Mouse (Mus musculus) forebrain, embryonic 11.5 days (tissue): ENCODE measurements around the gene Cops2. TPM values are rescaled to one million over a fixed set of nuclear protein-coding genes. Genes with fewer than 3 reads are reported as not detected.

Experiments used
- ATAC-seq: fragments of 200-750 bp; cut with Nextera tagmentation; replicated peaks from 2 replicates; pipeline ENCODE4 v1.8.0; 2017; ENCODE audit warnings: moderate TSS enrichment; ENCODE audit not compliant: low FRiP score
- DNase-seq: peaks from one replicate; pipeline ENCODE4 v3.0.0-alpha.2; 2017; ENCODE audit warnings: low spot score
- H3K27ac ChIP-seq: fragments of 300-500 bp; sonication (generic); 2 replicates; pipeline ENCODE4 v1.5.1; 2014; ENCODE audit warnings: low read depth, low read length
- H3K27me3 ChIP-seq: fragments of 300-500 bp; sonication (generic); 2 replicates; pipeline ENCODE4 v1.6.1; 2014; ENCODE audit warnings: mild to moderate bottlenecking, low read length, mixed read lengths; ENCODE audit not compliant: control insufficient read depth, insufficient read depth
- H3K36me3 ChIP-seq: fragments of 300-500 bp; sonication (generic); 2 replicates; pipeline ENCODE4 v1.6.1; 2014; ENCODE audit warnings: mild to moderate bottlenecking, low read length, moderate library complexity, mixed read lengths; ENCODE audit not compliant: control insufficient read depth, insufficient read depth
- H3K4me1 ChIP-seq: fragments of 300-500 bp; sonication (generic); replicated peaks from 2 replicates; pipeline ENCODE4 v1.6.1; 2014; ENCODE audit warnings: low read length, mixed read lengths; ENCODE audit not compliant: control insufficient read depth, insufficient read depth
- H3K4me2 ChIP-seq: fragments of 300-500 bp; sonication (generic); 2 replicates; pipeline ENCODE4 v1.6.1; 2014; ENCODE audit warnings: low read depth, mild to moderate bottlenecking, low read length, moderate library complexity, mixed read lengths; ENCODE audit not compliant: severe bottlenecking
- H3K4me3 ChIP-seq: fragments of 300-500 bp; sonication (generic); 2 replicates; pipeline ENCODE4 v1.5.1; 2014; ENCODE audit warnings: low read depth, low read length
- H3K9ac ChIP-seq: fragments of 300-500 bp; sonication (generic); 2 replicates; pipeline ENCODE4 v1.6.1; 2014; ENCODE audit warnings: low read length
- H3K9me3 ChIP-seq: fragments of 300-500 bp; sonication (generic); 2 replicates; pipeline ENCODE4 v1.6.1; 2016; ENCODE audit warnings: low read length, mixed read lengths; ENCODE audit not compliant: control insufficient read depth
- WGBS: fragments of 180-500 bp; shearing (Covaris S2); extraction: QIAGEN DNeasy Blood & Tissue Kit; methylation state at CpG from one replicate; pipeline ENCODE4 v1.1.7; 2014; 5-methylcytosine and 5-hydroxymethylcytosine counted together
- polyA plus RNA-seq: library from polyadenylated mRNA; unstranded; fragments of >200 nt; fragmentation: Nextera tagmentation; extraction: Ambion mirVana; gene quantifications from 2 replicates; pipeline ENCODE4 v1.2.1, GENCODE M21; 2014

The Cops2 gene
- polyA plus RNA-seq, 1 experiment from 2014 or later = 102 TPM

- no peak overlapping the region for H3K4me3 ChIP-seq
- DNase-seq (no peak), ATAC-seq (no peak)
- H3K4me1 ChIP-seq = no peaks in the 10 kb centered on the region
- no peak overlapping the region for H3K27ac ChIP-seq
- H3K4me2 ChIP-seq = no peak overlapping the region
- H3K36me3 ChIP-seq = no peaks in the 10 kb centered on the region
- WGBS = 74% methylated on average over 7 of the region's 7 CpGs
- H3K9ac ChIP-seq = no peak overlapping the region
- no peaks in the 10 kb centered on the region for H3K9me3 ChIP-seq
- no peaks in the 10 kb centered on the region for H3K27me3 ChIP-seq
Observed at GRCm38 (mm10) chr2:125791485-125791885, 67.5 kb downstream of the Cops2 start.

- DNase-seq (no peak), ATAC-seq (no peak)
- H3K9me3 ChIP-seq = no peaks in the 10 kb centered on the region
- H3K27me3 ChIP-seq = no peaks in the 10 kb centered on the region
- H3K27ac ChIP-seq = no peak overlapping the region
- no peak overlapping the region for H3K4me2 ChIP-seq
- H3K9ac ChIP-seq = no peak overlapping the region
- WGBS = 93% methylated on average over 4 of the region's 4 CpGs
- no peaks in the 10 kb centered on the region for H3K4me1 ChIP-seq
- no peaks in the 10 kb centered on the region for H3K36me3 ChIP-seq
- no peak overlapping the region for H3K4me3 ChIP-seq
Observed at GRCm38 (mm10) chr2:125790242-125790641, 68.7 kb downstream of the Cops2 start.

GRCm38 (mm10) chr2:125789265-125789664 lies 69.7 kb downstream of the Cops2 start:
- Histone ChIP-seq H3K27me3 (no peaks in the 10 kb centered on the region), H3K27ac (no peak overlapping the region), H3K4me3 (no peak overlapping the region), H3K9ac (no peak overlapping the region), H3K9me3 (no peaks in the 10 kb centered on the region), H3K36me3 (no peaks in the 10 kb centered on the region), H3K4me1 (no peaks in the 10 kb centered on the region), H3K4me2 (no peak overlapping the region)
- DNase-seq (no peak), ATAC-seq (no peak)
- WGBS = 69% methylated on average over 5 of the region's 5 CpGs

- H3K9ac ChIP-seq = no peak overlapping the region
- H3K4me2 ChIP-seq = no peak overlapping the region
- H3K36me3 ChIP-seq = no peaks in the 10 kb centered on the region
- no peaks in the 10 kb centered on the region for H3K27me3 ChIP-seq
- DNase-seq = no peak
- H3K27ac ChIP-seq = no peak overlapping the region
- H3K4me3 ChIP-seq = no peak overlapping the region
- WGBS = 85% methylated on average over 3 of the region's 3 CpGs
- no peaks in the 10 kb centered on the region for H3K9me3 ChIP-seq
- ATAC-seq = no peak
- no peaks in the 10 kb centered on the region for H3K4me1 ChIP-seq
Observed at GRCm38 (mm10) chr2:125788785-125789184, 70.2 kb downstream of the Cops2 start.

- H3K9me3 ChIP-seq = no peaks in the 10 kb centered on the region
- no peaks in the 10 kb centered on the region for H3K4me1 ChIP-seq
- H3K36me3 ChIP-seq = no peaks in the 10 kb centered on the region
- no peak overlapping the region for H3K9ac ChIP-seq
- DNase-seq (no peak), ATAC-seq (no peak)
- no peaks in the 10 kb centered on the region for H3K27me3 ChIP-seq
- no peak overlapping the region for H3K4me2 ChIP-seq
- no peak overlapping the region for H3K27ac ChIP-seq
- H3K4me3 ChIP-seq = no peak overlapping the region
Observed at GRCm38 (mm10) chr2:125788351-125788750, 70.6 kb downstream of the Cops2 start.

- H3K9ac ChIP-seq = no peak overlapping the region
- no peak for DNase-seq
- H3K4me3 ChIP-seq = no peak overlapping the region
- H3K27me3 ChIP-seq = no peaks in the 10 kb centered on the region
- no peak for ATAC-seq
- no peak overlapping the region for H3K4me2 ChIP-seq
- H3K27ac ChIP-seq = no peak overlapping the region
- no peaks in the 10 kb centered on the region for H3K9me3 ChIP-seq
- WGBS = 71% methylated on average over 4 of the region's 4 CpGs
- 0 out of 2 replicates have a peak, but pooled peaks cover 2% of the 10 kb centered on the region for H3K4me1 ChIP-seq
- H3K36me3 ChIP-seq = no peaks in the 10 kb centered on the region
Observed at GRCm38 (mm10) chr2:125785021-125785420, 73.9 kb downstream of the Cops2 start.

- Histone ChIP-seq H3K4me2 (no peak overlapping the region), H3K27me3 (no peaks in the 10 kb centered on the region), H3K9me3 (no peaks in the 10 kb centered on the region), H3K27ac (no peak overlapping the region), H3K36me3 (no peaks in the 10 kb centered on the region), H3K4me3 (no peak overlapping the region), H3K4me1 (0 out of 2 replicates have a peak, but pooled peaks cover 2% of the 10 kb centered on the region), H3K9ac (no peak overlapping the region)
- WGBS = 74% methylated on average over 4 of the region's 4 CpGs
- ATAC-seq (no peak), DNase-seq (no peak)
Observed at GRCm38 (mm10) chr2:125784392-125784791, 74.5 kb downstream of the Cops2 start.

GRCm38 (mm10) chr2:125783868-125784267 lies 75.1 kb downstream of the Cops2 start:
- no peak for ATAC-seq
- WGBS = 64% methylated on average over 4 of the region's 4 CpGs
- no peak overlapping the region for H3K4me3 ChIP-seq

GRCm38 (mm10) chr2:125782719-125783109 lies 76.2 kb downstream of the Cops2 start, which contains the start of gene Secisbp2l:
Secisbp2l (minus strand) TSS chr2:125782870.
- Histone ChIP-seq H3K27me3 (no peaks in the 10 kb centered on the region), H3K9ac (peak within 1 kb of the TSS; percentile 92), H3K27ac (peak within 1 kb of the TSS; percentile 62; the same call in 1 of the 2 replicates), H3K4me1 (0 out of 2 replicates have a peak, but pooled peaks cover 2% of the 10 kb centered on the region), H3K4me3 (peak within 1 kb of the TSS; percentile 84), H3K4me2 (peak within 1 kb of the TSS; percentile 64), H3K36me3 (no peaks in the 10 kb centered on the region), H3K9me3 (no peaks in the 10 kb centered on the region)
- DNase-seq (peak; percentile 94), ATAC-seq (peak; percentile 95)
- 1% methylated on average over 27 of the region's 28 CpGs for WGBS

More at GRCm38 (mm10) chr2:125783868-125784267, 75.1 kb downstream of the Cops2 start:
- Histone ChIP-seq H3K36me3 (no peaks in the 10 kb centered on the region), H3K9ac (no peak overlapping the region), H3K4me2 (no peak overlapping the region), H3K27ac (no peak overlapping the region), H3K4me1 (0 out of 2 replicates have a peak, but pooled peaks cover 2% of the 10 kb centered on the region), H3K9me3 (no peaks in the 10 kb centered on the region), H3K27me3 (no peaks in the 10 kb centered on the region)
- DNase-seq = no peak
